Mouse (Mus musculus): Measurements from ENCODE around the gene Acacb. TPM values are rescaled to one million over a fixed set of nuclear protein-coding genes. Genes with fewer than 3 reads are reported as not detected.
A peak's percentile ranks its signal among the peaks of the same experiment; 100 is the strongest.

Gene Acacb
- polyA plus RNA-seq, 1 experiment from 2014 or later, result 3.6 TPM

- no peak overlapping the region for H3K27ac ChIP-seq (replicated peaks; ENCODE audit: low read depth, low read length)
- H3K4me2 ChIP-seq (ENCODE audit: low read length), result no peak overlapping the region
- WGBS, result 91% methylated on average over 7 of the region's 7 CpGs
- ATAC-seq (ENCODE audit: low FRiP score, low TSS enrichment) (no peak), DNase-seq (no peak)
- no peaks in the 10 kb centered on the region for H3K4me1 ChIP-seq (ENCODE audit: control insufficient read depth, insufficient read depth, low read length)
- H3K4me3 ChIP-seq (replicated peaks; ENCODE audit: low read depth, low read length), result no peak overlapping the region
- H3K36me3 ChIP-seq (ENCODE audit: control insufficient read depth, insufficient read depth, low read length), result peaks cover 93% of the 10 kb centered on the region
- no peaks in the 10 kb centered on the region for H3K9me3 ChIP-seq (ENCODE audit: control insufficient read depth, low read length)
- H3K9ac ChIP-seq (replicated peaks; ENCODE audit: low read length), result no peak overlapping the region
- no peaks in the 10 kb centered on the region for H3K27me3 ChIP-seq (ENCODE audit: control insufficient read depth, insufficient read depth, low read length)
Observed at GRCm38 (mm10) chr5:114116586-114116985, 29.7 kb upstream of the Acacb start.

GRCm38 (mm10) chr5:114119806-114120205 lies 26.5 kb upstream of the Acacb start:
- Histone ChIP-seq H3K27ac (replicated peaks; ENCODE audit: low read depth, low read length) (no peak overlapping the region), H3K27me3 (ENCODE audit: control insufficient read depth, insufficient read depth, low read length) (no peaks in the 10 kb centered on the region), H3K9me3 (ENCODE audit: control insufficient read depth, low read length) (no peaks in the 10 kb centered on the region), H3K4me1 (ENCODE audit: control insufficient read depth, insufficient read depth, low read length) (no peaks in the 10 kb centered on the region), H3K4me3 (replicated peaks; ENCODE audit: low read depth, low read length) (no peak overlapping the region), H3K9ac (replicated peaks; ENCODE audit: low read length) (no peak overlapping the region), H3K36me3 (ENCODE audit: control insufficient read depth, insufficient read depth, low read length) (peaks cover 95% of the 10 kb centered on the region), H3K4me2 (ENCODE audit: low read length) (no peak overlapping the region)
- ATAC-seq (ENCODE audit: low FRiP score, low TSS enrichment) (no peak), DNase-seq (no peak)
- WGBS, result 84% methylated on average over 4 of the region's 4 CpGs

- Histone ChIP-seq H3K4me3 (replicated peaks; ENCODE audit: low read depth, low read length) (no peak overlapping the region), H3K4me2 (ENCODE audit: low read length) (no peak overlapping the region), H3K36me3 (ENCODE audit: control insufficient read depth, insufficient read depth, low read length) (peaks cover 40% of the 10 kb centered on the region), H3K9me3 (ENCODE audit: control insufficient read depth, low read length) (no peaks in the 10 kb centered on the region), H3K4me1 (ENCODE audit: control insufficient read depth, insufficient read depth, low read length) (no peaks in the 10 kb centered on the region), H3K27ac (replicated peaks; ENCODE audit: low read depth, low read length) (no peak overlapping the region), H3K9ac (replicated peaks; ENCODE audit: low read length) (no peak overlapping the region), H3K27me3 (ENCODE audit: control insufficient read depth, insufficient read depth, low read length) (no peaks in the 10 kb centered on the region)
- ATAC-seq (ENCODE audit: low FRiP score, low TSS enrichment) (no peak), DNase-seq (no peak)
- 91% methylated on average over 3 of the region's 3 CpGs for WGBS
Observed at GRCm38 (mm10) chr5:114126008-114126407, 20.3 kb upstream of the Acacb start.

GRCm38 (mm10) chr5:114126499-114127244 lies 19.7 kb upstream of the Acacb start:
- 88% methylated on average over 7 of the region's 7 CpGs for WGBS
- Histone ChIP-seq H3K4me1 (ENCODE audit: control insufficient read depth, insufficient read depth, low read length) (no peaks in the 10 kb centered on the region), H3K36me3 (ENCODE audit: control insufficient read depth, insufficient read depth, low read length) (peaks cover 34% of the 10 kb centered on the region), H3K27ac (replicated peaks; ENCODE audit: low read depth, low read length) (no peak overlapping the region), H3K9ac (replicated peaks; ENCODE audit: low read length) (no peak overlapping the region), H3K4me2 (ENCODE audit: low read length) (peak overlapping the region; percentile 98), H3K27me3 (ENCODE audit: control insufficient read depth, insufficient read depth, low read length) (no peaks in the 10 kb centered on the region), H3K9me3 (ENCODE audit: control insufficient read depth, low read length) (no peaks in the 10 kb centered on the region), H3K4me3 (replicated peaks; ENCODE audit: low read depth, low read length) (peak overlapping the region; percentile 58)
- DNase-seq (no peak), ATAC-seq (ENCODE audit: low FRiP score, low TSS enrichment) (no peak)

GRCm38 (mm10) chr5:114127374-114128349 lies 18.7 kb upstream of the Acacb start, which contains the start of gene Alkbh2:
Gene Alkbh2, minus strand, starts transcription at chr5:114128218.
- Histone ChIP-seq H3K27me3 (ENCODE audit: control insufficient read depth, insufficient read depth, low read length) (no peaks in the 10 kb centered on the region), H3K9ac (replicated peaks; ENCODE audit: low read length) (peak within 1 kb of the TSS; percentile 55), H3K36me3 (ENCODE audit: control insufficient read depth, insufficient read depth, low read length) (peaks cover 24% of the 10 kb centered on the region), H3K4me3 (replicated peaks; ENCODE audit: low read depth, low read length) (peak within 1 kb of the TSS; percentile 58), H3K4me2 (ENCODE audit: low read length) (peak within 1 kb of the TSS; percentile 98), H3K27ac (replicated peaks; ENCODE audit: low read depth, low read length) (peak within 1 kb of the TSS; percentile 83), H3K9me3 (ENCODE audit: control insufficient read depth, low read length) (no peaks in the 10 kb centered on the region), H3K4me1 (ENCODE audit: control insufficient read depth, insufficient read depth, low read length) (no peaks in the 10 kb centered on the region)
- ATAC-seq (ENCODE audit: low FRiP score, low TSS enrichment), result peak; percentile 44; the same call in 1 of the 2 replicates
- peak; percentile 93 for DNase-seq
- WGBS, result under 1% methylated on average over 69 of the region's 69 CpGs

- Histone ChIP-seq H3K36me3 (ENCODE audit: control insufficient read depth, insufficient read depth, low read length) (0 out of 2 replicates have a peak, but pooled peaks cover 5% of the 10 kb centered on the region), H3K9me3 (ENCODE audit: control insufficient read depth, low read length) (no peaks in the 10 kb centered on the region), H3K4me1 (ENCODE audit: control insufficient read depth, insufficient read depth, low read length) (no peaks in the 10 kb centered on the region), H3K4me3 (replicated peaks; ENCODE audit: low read depth, low read length) (peak overlapping the region; percentile 74), H3K4me2 (ENCODE audit: low read length) (peak overlapping the region; percentile 90), H3K9ac (replicated peaks; ENCODE audit: low read length) (no peak overlapping the region), H3K27me3 (ENCODE audit: control insufficient read depth, insufficient read depth, low read length) (no peaks in the 10 kb centered on the region), H3K27ac (replicated peaks; ENCODE audit: low read depth, low read length) (no peak overlapping the region)
- no peak for DNase-seq
- WGBS, result 79% methylated on average over 15 of the region's 15 CpGs
- ATAC-seq (ENCODE audit: low FRiP score, low TSS enrichment), result no peak
Observed at GRCm38 (mm10) chr5:114129550-114130210, 16.7 kb upstream of the Acacb start.

- ATAC-seq (ENCODE audit: low FRiP score, low TSS enrichment) (peak; percentile 58), DNase-seq (peak; percentile 85)
- H3K27ac ChIP-seq (replicated peaks; ENCODE audit: low read depth, low read length), result peak within 1 kb of the TSS; percentile 52; the same call in 1 of the 2 replicates
- no peaks in the 10 kb centered on the region for H3K27me3 ChIP-seq (ENCODE audit: control insufficient read depth, insufficient read depth, low read length)
- peak within 1 kb of the TSS; percentile 90 for H3K4me2 ChIP-seq (ENCODE audit: low read length)
- 0 out of 2 replicates have a peak, but pooled peaks cover 5% of the 10 kb centered on the region for H3K36me3 ChIP-seq (ENCODE audit: control insufficient read depth, insufficient read depth, low read length)
- H3K9me3 ChIP-seq (ENCODE audit: control insufficient read depth, low read length), result no peaks in the 10 kb centered on the region
- H3K4me1 ChIP-seq (ENCODE audit: control insufficient read depth, insufficient read depth, low read length), result no peaks in the 10 kb centered on the region
- peak within 1 kb of the TSS; percentile 51 for H3K9ac ChIP-seq (replicated peaks; ENCODE audit: low read length)
- WGBS, result under 1% methylated on average over 28 of the region's 29 CpGs
- H3K4me3 ChIP-seq (replicated peaks; ENCODE audit: low read depth, low read length), result peak within 1 kb of the TSS; percentile 74
Observed at GRCm38 (mm10) chr5:114130211-114130605, 16.1 kb upstream of the Acacb start, which contains the start of gene Ung. Gene Ung, plus strand, starts transcription at chr5:114130386.

Measured in midbrain, embryonic 14.5 days (tissue).